Mouse (Mus musculus): ENCODE measurements around the gene Ifitm6.
A peak's percentile ranks its signal among the peaks of the same experiment; 100 is the strongest.
"Not testable (repeated sequence)": the region's sequence is repeated elsewhere in the genome, so short reads cannot be mapped to it uniquely, and the experiment has no call there.

Gene Ifitm6

GRCm38 (mm10) chr7:141017824-141018223 lies at the start of gene Ifitm6:
Gene Ifitm6, minus strand, starts transcription at chr7:141017924.
- not testable (repeated sequence) for DNase-seq (ENCODE audit: low spot score)

GRCm38 (mm10) chr7:141064576-141064975 lies 46.9 kb upstream of the Ifitm6 start:
- no peak for DNase-seq (ENCODE audit: low spot score)

GRCm38 (mm10) chr7:141064175-141064574 lies 46.5 kb upstream of the Ifitm6 start:
- DNase-seq (ENCODE audit: low spot score) = no peak

GRCm38 (mm10) chr7:141063353-141063752 lies 45.6 kb upstream of the Ifitm6 start:
- DNase-seq (ENCODE audit: low spot score) = no peak

GRCm38 (mm10) chr7:141062525-141062924 lies 44.8 kb upstream of the Ifitm6 start:
- DNase-seq (ENCODE audit: low spot score) = no peak

- DNase-seq (ENCODE audit: low spot score) = no peak
These were observed 43.6 kb upstream of the Ifitm6 start for GRCm38 (mm10) chr7:141061269-141061692.

GRCm38 (mm10) chr7:141060426-141061242 lies 42.9 kb upstream of the Ifitm6 start, which contains the start of gene B4galnt4:
Gene B4galnt4, plus strand, starts transcription at chr7:141061104.
- peak; percentile 55 for DNase-seq (ENCODE audit: low spot score)

GRCm38 (mm10) chr7:141059929-141060328 lies 42.2 kb upstream of the Ifitm6 start:
- DNase-seq (ENCODE audit: low spot score) = no peak

- DNase-seq (ENCODE audit: low spot score) = no peak
These were observed 41.0 kb upstream of the Ifitm6 start for GRCm38 (mm10) chr7:141058601-141059341.

- DNase-seq (ENCODE audit: low spot score) = no peak
These were observed 39.8 kb upstream of the Ifitm6 start for GRCm38 (mm10) chr7:141057541-141057940.

GRCm38 (mm10) chr7:141056976-141057375 lies 39.3 kb upstream of the Ifitm6 start:
- no peak for DNase-seq (ENCODE audit: low spot score)

GRCm38 (mm10) chr7:141055785-141056184 lies 38.1 kb upstream of the Ifitm6 start:
- no peak for DNase-seq (ENCODE audit: low spot score)

GRCm38 (mm10) chr7:141052421-141052820 lies 34.7 kb upstream of the Ifitm6 start:
- no peak for DNase-seq (ENCODE audit: low spot score)

- DNase-seq (ENCODE audit: low spot score) = no peak
These were observed 34.3 kb upstream of the Ifitm6 start for GRCm38 (mm10) chr7:141052016-141052415.

GRCm38 (mm10) chr7:141051060-141051685 lies 33.4 kb upstream of the Ifitm6 start:
- no peak for DNase-seq (ENCODE audit: low spot score)

GRCm38 (mm10) chr7:141049326-141049725 lies 31.6 kb upstream of the Ifitm6 start:
- DNase-seq (ENCODE audit: low spot score) = no peak

GRCm38 (mm10) chr7:141048226-141049218 lies 30.8 kb upstream of the Ifitm6 start:
- DNase-seq (ENCODE audit: low spot score) = peak; percentile 90

GRCm38 (mm10) chr7:141047581-141048225 lies 30.0 kb upstream of the Ifitm6 start:
- DNase-seq (ENCODE audit: low spot score) = peak; percentile 65

GRCm38 (mm10) chr7:141046931-141047580 lies 29.3 kb upstream of the Ifitm6 start:
- DNase-seq (ENCODE audit: low spot score) = no peak

- DNase-seq (ENCODE audit: low spot score) = no peak
These were observed 24.8 kb upstream of the Ifitm6 start for GRCm38 (mm10) chr7:141042539-141042938.

Measured in urinary bladder, postnatal 25 days (tissue).